Mouse (Mus musculus): ENCODE data around the gene Cmah. TPM values are rescaled to one million over a fixed set of nuclear protein-coding genes. Genes with fewer than 3 reads are reported as not detected.
"Not testable (repeated sequence)": the region's sequence is repeated elsewhere in the genome, so short reads cannot be mapped to it uniquely, and the experiment has no call there.

Gene Cmah
- total and polyA plus RNA-seq, 3 experiments: 1.4 to 2.2 TPM; not detected in 1

GRCm38 (mm10) chr13:24359181-24359580, 32.0 kb downstream of the Cmah start:
- no peak for DNase-seq (ENCODE audit: low read depth, low spot score)
- H3K9ac ChIP-seq (ENCODE audit: control insufficient read depth, low read depth, low read length, poor library complexity, severe bottlenecking): no peak overlapping the region
- H3K27ac ChIP-seq (ENCODE audit: control insufficient read depth, low read depth, low read length): no peak overlapping the region
- H3K79me2 ChIP-seq (ENCODE audit: control insufficient read depth, insufficient read depth, low read length, poor library complexity): no peaks in the 10 kb centered on the region
- no peaks in the 10 kb centered on the region for H3K36me3 ChIP-seq (ENCODE audit: control insufficient read depth in 1 of 2, insufficient read depth in 2 of 2, low read length in 2 of 2)
- no peak for TF ChIP-seq MEF2A (IDR thresholded peaks at IDR 0.05; ENCODE audit: extremely low read depth, insufficient replicate concordance, low read depth, low read length, poor library complexity, severe bottlenecking)
- no peak for TF ChIP-seq NELFE (IDR thresholded peaks at IDR 0.05; ENCODE audit: low read depth, low read length)
- H3K4me3 ChIP-seq (ENCODE audit: control insufficient read depth in 1 of 2, insufficient read depth in 1 of 2, low read depth in 2 of 2, low read length in 2 of 2): no peak overlapping the region
- peaks cover 2 to 6% of the 10 kb centered on the region in 2 experiments; a peak in 3 of 4 replicates for H3K27me3 ChIP-seq (ENCODE audit: control insufficient read depth in 1 of 2, insufficient read depth in 2 of 2, low read length in 2 of 2)
- no peaks in the 10 kb centered on the region for H3K9me3 ChIP-seq (replicated peaks; ENCODE audit: insufficient read depth, low read length)
- no peaks in the 10 kb centered on the region for H3K4me1 ChIP-seq (ENCODE audit: control insufficient read depth in 1 of 2, insufficient read depth in 2 of 2, low read length in 2 of 2)

GRCm38 (mm10) chr13:24365191-24365590, 38.0 kb downstream of the Cmah start:
- Histone ChIP-seq H3K79me2 (ENCODE audit: control insufficient read depth, insufficient read depth, low read length, poor library complexity) (no peaks in the 10 kb centered on the region), H3K27ac (ENCODE audit: control insufficient read depth, low read depth, low read length) (no peak overlapping the region), H3K4me1 (ENCODE audit: control insufficient read depth in 1 of 2, insufficient read depth in 2 of 2, low read length in 2 of 2) (no peaks in the 10 kb centered on the region), H3K4me3 (ENCODE audit: control insufficient read depth in 1 of 2, insufficient read depth in 1 of 2, low read depth in 2 of 2, low read length in 2 of 2) (no peak overlapping the region), H3K9ac (ENCODE audit: control insufficient read depth, low read depth, low read length, poor library complexity, severe bottlenecking) (no peak overlapping the region), H3K9me3 (replicated peaks; ENCODE audit: insufficient read depth, low read length) (no peaks in the 10 kb centered on the region), H3K36me3 (ENCODE audit: control insufficient read depth in 1 of 2, insufficient read depth in 2 of 2, low read length in 2 of 2) (no peaks in the 10 kb centered on the region), H3K27me3 (ENCODE audit: control insufficient read depth in 1 of 2, insufficient read depth in 2 of 2, low read length in 2 of 2) (peaks cover 4 to 9% of the 10 kb centered on the region in 2 experiments)
- no peak for DNase-seq (ENCODE audit: low read depth, low spot score)
- TF ChIP-seq POLR2AphosphoS2 (IDR thresholded peaks at IDR 0.05; ENCODE audit: low read length) (no peak), MAX (IDR thresholded peaks at IDR 0.05; ENCODE audit: low read length) (no peak), CHD2 (IDR thresholded peaks at IDR 0.05; ENCODE audit: low read length) (no peak), RCOR1 (IDR thresholded peaks at IDR 0.05; ENCODE audit: low read depth, low read length) (no peak), SMC3 (IDR thresholded peaks at IDR 0.05; ENCODE audit: low read depth, low read length) (no peak)

- Histone ChIP-seq H3K36me3 (ENCODE audit: control insufficient read depth in 1 of 2, insufficient read depth in 2 of 2, low read length in 2 of 2) (no peaks in the 10 kb centered on the region), H3K4me3 (ENCODE audit: control insufficient read depth in 1 of 2, insufficient read depth in 1 of 2, low read depth in 2 of 2, low read length in 2 of 2) (no peak overlapping the region), H3K9ac (ENCODE audit: control insufficient read depth, low read depth, low read length, poor library complexity, severe bottlenecking) (no peak overlapping the region), H3K27ac (ENCODE audit: control insufficient read depth, low read depth, low read length) (no peak overlapping the region), H3K79me2 (ENCODE audit: control insufficient read depth, insufficient read depth, low read length, poor library complexity) (no peaks in the 10 kb centered on the region), H3K27me3 (ENCODE audit: control insufficient read depth in 1 of 2, insufficient read depth in 2 of 2, low read length in 2 of 2) (peaks cover 0 to 1% of the 10 kb centered on the region in 2 experiments; a peak in 3 of 4 replicates), H3K4me1 (ENCODE audit: control insufficient read depth in 1 of 2, insufficient read depth in 2 of 2, low read length in 2 of 2) (no peaks in the 10 kb centered on the region), H3K9me3 (replicated peaks; ENCODE audit: insufficient read depth, low read length) (no peaks in the 10 kb centered on the region)
- no peak for DNase-seq (ENCODE audit: low read depth, low spot score)
- TF ChIP-seq ZC3H11A (IDR thresholded peaks at IDR 0.05; ENCODE audit: low read depth, low read length) (no peak), TCF12 (IDR thresholded peaks at IDR 0.05; ENCODE audit: low read depth, low read length) (no peak)
Measured at GRCm38 (mm10) chr13:24372893-24373599, 45.8 kb downstream of the Cmah start.

GRCm38 (mm10) chr13:24374606-24375005, 47.4 kb downstream of the Cmah start:
- not testable (repeated sequence) for DNase-seq (ENCODE audit: low read depth, low spot score); H3K9me3 ChIP-seq (replicated peaks; ENCODE audit: insufficient read depth, low read length); H3K27me3 ChIP-seq (ENCODE audit: control insufficient read depth in 1 of 2, insufficient read depth in 2 of 2, low read length in 2 of 2); H3K4me1 ChIP-seq (ENCODE audit: control insufficient read depth in 1 of 2, insufficient read depth in 2 of 2, low read length in 2 of 2); H3K36me3 ChIP-seq (ENCODE audit: control insufficient read depth in 1 of 2, insufficient read depth in 2 of 2, low read length in 2 of 2); H3K27ac ChIP-seq (ENCODE audit: control insufficient read depth, low read depth, low read length); H3K79me2 ChIP-seq (ENCODE audit: control insufficient read depth, insufficient read depth, low read length, poor library complexity); H3K9ac ChIP-seq (ENCODE audit: control insufficient read depth, low read depth, low read length, poor library complexity, severe bottlenecking); H3K4me3 ChIP-seq (ENCODE audit: control insufficient read depth in 1 of 2, insufficient read depth in 1 of 2, low read depth in 2 of 2, low read length in 2 of 2)
